Mouse (Mus musculus) v-Abl transformed pro-B cells (cell line): ENCODE measurements around the gene Efnb3.

ENCODE experiments used
- in situ Hi-C, 2 experiments: fragments of 400-800 bp; cut with MboI; formaldehyde crosslinking; loops; one replicate each; pipeline ENCODE4 v1.15.1; 2025; ENCODE audit not compliant: unreplicated experiment in 2 of 2

The Efnb3 gene

DNA sequence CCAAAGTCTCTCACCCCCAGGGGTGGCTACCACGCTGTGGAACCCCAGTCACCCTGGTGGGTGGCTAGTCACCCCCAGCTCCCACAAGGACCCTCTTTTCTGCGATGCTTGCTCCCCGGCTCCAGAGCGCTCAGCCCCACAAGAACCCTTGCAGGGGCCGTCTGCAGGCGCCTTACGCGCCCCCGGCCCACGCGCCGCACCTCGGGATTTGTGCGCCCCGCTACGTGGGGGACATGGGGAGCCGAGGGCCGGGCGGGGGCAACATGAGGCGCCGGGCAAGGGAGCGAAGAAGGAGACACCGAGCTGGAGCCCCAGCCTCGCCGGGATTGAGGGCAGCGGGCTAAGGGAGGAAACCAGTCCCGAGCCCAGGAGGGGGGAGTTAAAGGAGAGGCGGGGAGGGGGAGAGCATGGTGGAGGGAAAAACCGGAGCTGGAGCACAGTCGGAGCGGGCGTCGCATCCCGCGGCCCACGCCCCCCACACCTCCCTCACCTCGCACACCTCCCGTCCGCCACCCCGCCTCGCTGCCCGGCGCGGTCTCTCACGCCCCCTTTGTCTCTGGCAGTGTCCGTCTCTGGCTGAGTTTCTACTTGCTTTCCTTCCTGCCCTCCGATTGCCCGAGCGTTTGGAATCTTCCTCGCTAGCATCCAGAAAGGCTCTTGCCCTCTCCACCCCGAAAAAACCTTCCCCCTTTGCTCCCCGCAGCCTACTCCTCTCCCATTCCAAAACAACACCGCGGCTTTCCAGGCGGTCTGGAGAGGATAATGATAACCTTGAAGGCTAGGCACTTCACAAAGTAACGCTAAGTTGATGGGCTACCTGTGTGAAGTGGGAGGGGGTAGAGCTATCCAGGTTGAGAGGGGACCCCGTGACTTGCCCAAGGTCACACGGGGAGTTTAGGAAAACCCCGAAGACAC, at the start of gene Efnb3:
TSS of gene Efnb3 (minus strand) at position 355 of the 915 bp plus-strand sequence.
- in situ Hi-C loops = no loop called here

DNA sequence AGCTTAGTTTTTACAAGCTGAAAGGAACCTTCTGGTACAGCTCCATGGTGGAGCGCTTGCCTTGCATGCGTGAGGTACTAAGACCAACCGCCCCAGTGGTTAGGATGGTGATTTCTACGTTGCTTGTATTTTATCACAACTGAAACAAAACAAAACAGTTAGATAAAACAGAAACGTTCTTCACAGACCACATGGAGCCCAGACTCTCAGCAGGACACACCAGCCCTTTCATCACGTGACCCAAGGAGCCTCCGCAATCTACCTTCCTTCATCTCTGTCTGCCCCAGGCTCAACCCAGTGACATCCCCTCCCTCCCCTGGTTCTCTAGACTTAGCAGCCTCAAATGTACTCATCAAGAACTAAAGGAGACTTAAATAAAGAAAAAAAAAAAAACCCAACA, 49.4 kb upstream of the Efnb3 start:
- in situ Hi-C loops = no loop called here

DNA sequence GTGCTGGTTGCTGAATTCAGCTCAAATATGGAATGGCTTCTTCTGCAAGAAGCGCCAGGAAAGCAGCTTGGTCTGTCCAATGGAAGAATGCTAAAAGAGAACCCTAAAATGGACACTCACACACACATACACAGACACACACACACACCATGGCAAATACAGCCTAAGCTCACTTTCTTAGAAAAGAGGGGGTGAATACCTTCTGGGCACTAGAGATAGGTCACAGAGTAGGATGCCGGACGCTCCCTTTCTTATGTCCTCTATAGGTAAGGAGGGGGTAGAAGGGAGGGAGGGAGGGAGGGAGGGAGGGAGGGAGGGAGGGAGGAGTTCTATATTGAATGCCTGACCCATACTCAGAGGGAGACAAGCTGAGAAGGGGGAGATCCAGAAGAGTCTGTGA, 48.5 kb upstream of the Efnb3 start:
- in situ Hi-C loops = no loop called here

DNA sequence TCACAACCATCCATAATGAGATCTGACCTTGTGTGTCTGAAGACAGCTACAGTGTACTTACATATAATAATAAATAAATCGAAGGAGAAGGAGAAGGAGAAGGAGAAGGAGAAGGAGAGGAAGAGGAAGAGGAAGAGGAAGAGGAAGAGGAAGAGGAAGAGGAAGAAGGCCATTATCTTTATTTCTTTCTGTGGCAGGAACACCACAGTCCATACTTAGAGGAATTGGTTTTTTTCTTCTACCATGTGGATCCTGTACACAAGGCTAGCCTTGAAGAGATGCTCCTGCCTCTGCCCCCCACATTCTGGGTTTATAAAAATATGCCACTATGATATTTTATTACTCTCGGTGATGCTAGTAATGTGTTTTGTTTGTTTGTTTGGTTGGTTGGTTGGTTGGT, 46.8 kb upstream of the Efnb3 start:
- in situ Hi-C loops = no loop called here

DNA sequence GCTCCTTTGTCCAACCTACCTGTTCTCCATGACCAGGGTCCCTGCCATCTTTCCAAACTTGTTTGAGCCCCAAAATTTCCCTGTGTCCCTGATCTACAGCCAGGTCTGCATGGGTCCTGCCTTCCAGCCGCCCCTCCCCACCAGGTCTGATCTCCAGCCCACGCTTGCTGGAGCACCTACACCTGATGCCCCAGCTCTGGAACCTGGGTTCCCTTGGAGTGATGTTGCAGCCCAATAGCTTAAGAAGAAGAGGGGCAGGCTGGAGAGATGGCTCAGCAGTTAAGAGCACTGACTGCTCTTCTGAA, 46.4 kb upstream of the Efnb3 start:
- in situ Hi-C loops = no loop called here

DNA sequence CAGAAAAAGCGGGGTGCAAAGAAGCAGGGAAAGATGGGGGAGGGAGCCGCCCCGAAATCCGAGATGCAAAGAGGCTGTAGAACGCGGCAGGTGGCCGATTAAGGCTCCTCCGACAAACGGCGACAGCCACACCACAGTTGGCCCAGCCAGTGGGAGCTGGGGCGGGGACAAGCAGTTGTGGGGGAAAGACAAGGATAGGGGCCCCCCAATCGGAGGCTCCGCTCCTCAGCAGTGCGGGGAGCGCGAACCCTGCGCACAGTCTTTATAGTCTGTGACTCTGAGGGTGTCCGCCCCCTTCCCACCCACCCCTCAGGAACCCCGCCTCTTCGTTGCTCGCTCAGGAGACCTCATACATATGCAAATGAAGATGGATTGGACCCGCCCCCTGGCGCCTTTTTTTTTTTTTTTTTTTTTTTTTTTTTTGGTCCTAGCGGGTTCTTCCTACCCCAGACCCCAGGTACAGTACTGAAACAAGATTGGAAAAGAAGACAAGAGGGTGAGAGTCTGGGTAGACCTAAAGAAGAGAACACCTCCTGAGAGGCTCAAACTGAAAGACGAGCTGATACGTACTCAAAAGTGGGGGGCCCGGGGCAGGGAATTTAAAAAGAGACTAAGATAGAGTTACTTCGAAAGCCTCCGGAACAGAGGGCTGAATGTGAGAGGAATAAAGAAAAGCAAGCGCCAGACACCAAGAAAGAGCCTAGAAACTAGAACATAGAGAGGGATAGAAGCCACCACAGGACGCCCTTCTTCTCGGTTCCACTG, 45.9 kb upstream of the Efnb3 start, which contains the start of gene Atp1b2:
TSS of gene Atp1b2 (minus strand) at position 217 of the 765 bp plus-strand sequence.
- in situ Hi-C loops = no loop called here

DNA sequence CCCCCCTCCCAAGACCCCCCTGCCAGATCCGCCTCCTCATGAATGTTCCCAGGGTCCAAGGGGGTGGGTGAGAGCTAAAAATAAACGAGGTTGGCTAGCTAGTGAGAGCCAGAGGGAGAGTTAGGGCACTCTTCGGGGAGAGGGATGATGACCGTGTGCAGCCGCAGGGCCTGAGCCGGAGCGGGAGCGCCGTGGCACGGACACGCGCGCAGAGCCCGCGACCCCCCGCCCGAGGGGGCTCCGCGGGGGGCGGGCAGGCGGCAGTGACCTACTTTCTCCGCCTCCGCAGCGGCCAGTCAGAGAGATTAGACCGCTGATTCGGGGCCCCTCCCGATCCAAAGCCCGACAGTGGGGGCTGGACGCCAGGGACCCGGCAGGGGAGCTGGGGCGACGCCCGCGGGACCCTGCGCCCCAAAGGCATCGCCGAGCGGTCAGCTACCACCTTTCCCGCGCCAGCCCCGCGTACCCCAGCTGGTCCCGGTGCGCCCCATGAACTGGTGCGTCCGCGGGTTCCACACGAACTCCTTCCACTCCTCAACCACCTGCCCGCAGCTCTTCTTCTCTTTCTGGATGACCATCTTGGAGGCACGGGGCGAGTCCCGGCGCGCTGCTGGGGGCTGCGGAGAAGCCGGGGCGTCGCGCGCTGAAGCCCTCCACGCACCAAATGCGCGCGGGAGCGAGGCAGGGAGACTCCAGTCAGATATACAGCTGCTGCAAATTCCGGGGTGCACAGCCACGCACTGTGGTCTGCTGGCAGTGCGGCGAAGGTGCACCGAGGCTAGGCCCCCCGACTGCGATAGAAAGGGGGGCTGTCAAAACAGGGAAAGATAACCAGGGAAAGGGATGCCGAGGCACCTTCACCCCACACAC, 45.0 kb upstream of the Efnb3 start:
- in situ Hi-C loops = no loop called here

DNA sequence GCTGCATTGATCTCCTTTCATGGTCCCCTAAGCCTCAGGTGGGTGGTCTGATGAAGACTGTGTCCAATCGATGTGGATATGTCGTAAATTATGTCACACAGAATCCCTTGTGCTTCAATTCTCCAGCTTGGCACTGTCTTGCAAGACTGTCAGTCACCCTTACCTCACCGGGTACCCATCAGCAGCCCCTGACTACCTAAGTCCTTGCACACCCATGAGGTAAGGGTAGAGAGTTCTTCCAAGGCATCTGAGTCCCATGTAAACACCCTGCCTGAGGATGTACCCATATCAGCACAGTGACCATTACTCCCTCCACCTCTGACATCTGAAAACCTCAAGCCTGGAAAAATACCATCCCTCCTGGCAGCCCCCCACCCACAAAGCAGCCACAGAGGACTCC, 44.3 kb upstream of the Efnb3 start:
- in situ Hi-C loops = no loop called here

DNA sequence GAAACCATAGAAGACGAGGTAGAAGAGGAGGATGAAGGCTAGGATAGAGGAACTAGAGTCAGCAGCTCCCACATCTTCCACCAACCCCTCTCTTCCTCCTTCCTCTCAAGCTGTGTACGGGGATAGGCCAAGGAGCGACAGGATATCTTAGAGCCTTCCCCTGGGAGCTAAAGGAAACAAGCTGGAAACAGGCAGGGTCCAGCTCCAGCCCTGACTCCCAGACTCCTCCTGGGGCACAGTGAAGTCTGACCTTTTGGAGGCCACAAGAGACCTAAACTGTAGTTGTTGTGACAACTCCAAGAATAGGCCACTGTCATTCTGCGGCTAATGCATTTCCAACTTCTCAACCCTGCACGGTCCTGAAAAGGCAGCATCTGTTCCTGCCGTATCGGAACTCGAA, 43.5 kb upstream of the Efnb3 start:
- in situ Hi-C loops = no loop called here

DNA sequence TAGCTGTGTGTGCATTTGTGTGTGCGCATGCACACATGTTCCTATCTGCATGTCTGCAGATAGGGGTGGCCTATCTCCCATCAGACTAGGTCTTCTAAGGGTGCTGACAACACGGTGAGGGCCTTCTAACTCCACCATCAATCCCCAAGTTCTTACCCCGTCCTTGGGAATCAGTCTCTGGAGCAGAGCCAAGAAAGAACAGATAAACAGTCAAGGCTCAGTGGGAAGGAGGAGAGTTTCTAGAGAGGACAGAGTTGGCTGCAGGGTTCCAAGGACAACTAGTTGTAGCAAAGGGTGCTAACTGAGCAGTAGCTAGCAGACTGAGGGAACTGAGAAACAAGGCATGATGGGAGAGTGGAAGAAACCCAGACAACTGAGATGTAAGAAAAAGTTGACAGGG, 41.8 kb upstream of the Efnb3 start:
- in situ Hi-C loops = no loop called here

DNA sequence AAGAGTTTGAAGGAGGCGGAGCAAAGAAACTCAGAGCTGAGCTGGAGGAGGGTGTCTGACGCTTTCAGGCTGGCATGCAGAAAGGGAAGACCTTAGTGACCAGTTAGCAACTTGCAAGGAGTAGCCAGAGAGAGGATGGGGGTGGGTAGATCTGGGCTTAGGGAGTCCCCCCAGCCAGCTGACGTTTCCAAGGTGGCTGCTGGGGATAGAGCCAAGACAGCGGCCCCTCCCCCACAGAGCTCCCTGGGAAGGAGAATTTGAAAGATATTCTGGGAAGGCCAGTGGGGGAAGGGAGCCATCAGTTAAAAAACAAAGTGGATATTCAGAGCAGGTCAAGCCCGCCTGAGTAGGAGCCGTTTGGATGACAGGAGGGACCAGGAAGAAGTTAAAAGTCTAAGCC, 40.1 kb upstream of the Efnb3 start:
- in situ Hi-C loops = no loop called here

DNA sequence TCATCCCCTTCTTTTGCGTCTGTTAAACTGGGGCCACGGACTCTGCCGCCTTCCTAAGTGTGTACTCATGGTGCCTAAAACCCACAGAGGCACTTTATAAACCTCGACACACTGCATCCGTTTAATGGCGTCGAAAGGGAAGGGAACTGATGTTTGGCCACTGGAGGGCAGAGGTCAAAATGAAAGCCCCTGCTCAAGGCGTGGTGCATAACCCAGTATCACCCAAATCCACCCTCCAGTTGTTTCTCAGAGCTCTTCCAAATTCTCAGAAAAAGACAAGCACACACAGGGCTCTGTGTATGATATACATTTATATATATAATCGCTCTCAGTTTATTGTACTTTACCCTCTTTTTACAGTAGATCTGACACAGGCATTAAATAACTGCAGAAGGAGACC, 39.4 kb upstream of the Efnb3 start:
- in situ Hi-C loops = no loop called here

DNA sequence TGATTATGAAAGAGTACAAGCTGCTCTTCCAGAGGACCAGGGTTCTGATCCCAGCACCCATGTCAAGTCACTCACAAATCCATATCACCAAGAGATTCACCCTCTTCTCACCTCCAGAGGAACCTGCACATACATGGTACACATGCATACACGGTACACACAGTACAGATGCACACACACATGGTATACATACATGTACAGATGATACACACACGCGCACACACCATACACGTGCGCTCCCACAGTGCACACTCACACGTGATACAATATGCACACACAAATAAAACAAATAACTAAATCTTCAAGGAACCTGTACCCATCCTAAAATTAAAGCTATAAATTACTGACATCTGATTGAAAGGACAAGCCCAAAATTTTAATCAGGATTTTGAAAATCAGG, 34.8 kb upstream of the Efnb3 start:
- in situ Hi-C loops = no loop called here

DNA sequence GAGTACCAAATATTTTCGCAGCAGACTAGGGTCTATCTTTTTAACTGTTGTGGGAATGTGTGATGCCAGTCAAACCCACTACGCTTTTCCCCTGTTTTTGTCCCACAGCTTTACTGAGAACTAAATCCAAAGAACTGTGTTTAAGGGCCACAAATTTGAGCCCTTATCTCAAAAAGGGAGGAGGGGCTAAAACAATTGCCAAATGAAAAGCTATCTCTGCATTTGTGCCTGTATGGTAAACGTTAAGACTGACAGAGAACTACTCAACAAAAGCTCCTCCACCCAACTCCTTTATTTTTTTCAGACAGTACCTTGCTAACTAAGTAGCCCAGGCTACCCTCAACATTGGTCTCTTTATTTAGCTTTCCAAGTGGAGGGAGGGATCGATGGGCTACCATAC, 32.8 kb upstream of the Efnb3 start:
- in situ Hi-C loops = no loop called here

DNA sequence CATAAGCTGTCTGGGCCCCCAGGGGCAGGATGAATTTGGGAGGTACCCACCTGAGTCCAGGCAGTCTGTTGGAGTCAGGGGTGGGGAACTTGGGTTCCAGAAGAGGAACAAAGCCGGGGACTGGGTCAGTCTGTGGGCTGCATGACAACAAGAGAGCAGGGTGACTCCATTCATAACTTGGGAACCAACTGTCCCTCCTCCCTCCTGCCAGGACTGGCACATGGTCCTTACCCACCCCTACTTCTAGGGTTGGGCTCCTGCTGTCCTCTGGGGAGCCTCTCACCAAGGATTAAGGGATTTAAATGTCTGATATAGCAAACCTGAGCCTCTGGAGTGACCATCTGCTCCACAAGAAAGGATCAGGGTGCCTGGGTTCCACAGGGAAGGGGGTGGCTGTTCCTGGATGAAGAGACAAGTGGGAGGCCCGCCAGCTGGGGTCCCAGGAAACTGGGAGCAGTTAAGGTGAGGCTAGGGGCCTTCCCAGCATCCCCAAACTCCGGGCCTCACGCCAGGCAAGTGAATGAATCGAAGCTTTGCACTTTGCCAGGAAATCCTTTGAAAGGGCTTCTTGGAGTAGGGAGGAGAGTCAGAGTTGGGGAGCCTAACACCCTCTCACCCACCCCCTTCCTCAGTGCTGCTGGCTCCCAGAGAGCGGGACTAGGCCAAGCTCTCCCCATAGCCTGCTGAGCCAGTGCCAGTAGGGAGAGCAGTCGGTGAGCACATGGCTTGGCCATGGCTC, 32.1 kb upstream of the Efnb3 start:
- in situ Hi-C loops = no loop called here

DNA sequence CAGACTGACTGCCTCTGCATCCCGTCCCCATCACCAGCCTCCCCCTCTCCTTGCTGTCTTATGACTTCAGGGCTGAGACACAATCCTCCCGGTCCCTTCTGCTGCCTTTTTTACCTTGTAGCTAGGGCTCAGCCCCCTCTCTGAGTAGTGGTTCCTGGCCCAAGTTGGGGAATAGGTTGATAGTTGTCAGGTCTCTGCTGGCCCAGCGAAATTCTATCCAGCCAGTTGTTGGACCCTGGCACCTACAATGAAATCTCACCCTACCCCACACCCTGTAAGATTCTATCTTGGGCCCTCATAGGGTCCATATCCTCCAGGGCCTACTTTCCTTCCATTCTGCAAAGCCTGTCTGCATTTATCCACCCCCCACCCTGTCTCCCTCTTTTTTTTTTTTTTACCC, 31.4 kb upstream of the Efnb3 start:
- in situ Hi-C loops = no loop called here

DNA sequence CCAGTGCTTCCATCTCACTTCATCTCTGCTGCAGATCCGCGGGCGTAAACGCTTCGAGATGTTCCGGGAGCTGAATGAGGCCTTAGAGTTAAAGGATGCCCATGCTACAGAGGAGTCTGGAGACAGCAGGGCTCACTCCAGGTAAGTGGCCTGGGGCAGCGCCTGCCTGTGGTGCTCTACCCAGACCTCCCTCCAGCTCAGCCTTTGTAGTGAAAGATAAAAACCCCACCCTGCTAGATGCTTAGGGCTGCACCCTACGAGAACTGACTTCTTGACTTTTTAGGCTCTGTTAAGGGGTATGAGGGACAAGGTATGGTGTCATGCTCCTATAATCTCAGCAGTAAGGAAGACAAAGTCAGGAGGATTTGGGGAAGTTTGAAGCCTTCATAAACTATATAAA, 30.6 kb upstream of the Efnb3 start:
- in situ Hi-C loops = no loop called here

DNA sequence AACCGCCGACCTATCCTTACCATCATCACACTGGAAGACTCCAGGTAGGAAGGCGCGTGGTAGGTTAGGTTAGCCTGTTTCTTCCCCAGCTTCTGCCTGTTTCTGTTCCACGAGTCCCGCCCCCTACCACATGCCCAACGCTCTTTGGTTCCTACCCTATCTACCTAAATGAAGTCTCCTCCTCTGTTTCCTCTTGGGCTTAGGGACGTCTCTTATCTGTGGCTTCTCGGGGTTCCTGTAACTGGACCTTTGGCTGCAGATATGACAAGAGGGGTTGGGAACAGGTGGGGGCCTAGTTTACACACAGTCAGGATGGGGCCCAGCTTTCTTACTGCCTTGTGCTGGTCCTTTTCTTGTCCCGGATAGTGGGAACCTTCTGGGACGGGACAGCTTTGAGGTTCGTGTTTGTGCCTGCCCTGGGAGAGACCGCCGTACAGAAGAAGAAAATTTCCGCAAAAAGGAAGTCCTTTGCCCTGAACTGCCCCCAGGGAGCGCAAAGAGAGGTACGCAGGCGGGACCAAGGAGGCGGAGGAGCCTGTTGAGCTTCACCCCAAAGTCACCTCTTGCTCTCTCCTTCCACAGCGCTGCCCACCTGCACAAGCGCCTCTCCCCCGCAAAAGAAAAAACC, 29.3 kb upstream of the Efnb3 start:
- in situ Hi-C loops = no loop called here

DNA sequence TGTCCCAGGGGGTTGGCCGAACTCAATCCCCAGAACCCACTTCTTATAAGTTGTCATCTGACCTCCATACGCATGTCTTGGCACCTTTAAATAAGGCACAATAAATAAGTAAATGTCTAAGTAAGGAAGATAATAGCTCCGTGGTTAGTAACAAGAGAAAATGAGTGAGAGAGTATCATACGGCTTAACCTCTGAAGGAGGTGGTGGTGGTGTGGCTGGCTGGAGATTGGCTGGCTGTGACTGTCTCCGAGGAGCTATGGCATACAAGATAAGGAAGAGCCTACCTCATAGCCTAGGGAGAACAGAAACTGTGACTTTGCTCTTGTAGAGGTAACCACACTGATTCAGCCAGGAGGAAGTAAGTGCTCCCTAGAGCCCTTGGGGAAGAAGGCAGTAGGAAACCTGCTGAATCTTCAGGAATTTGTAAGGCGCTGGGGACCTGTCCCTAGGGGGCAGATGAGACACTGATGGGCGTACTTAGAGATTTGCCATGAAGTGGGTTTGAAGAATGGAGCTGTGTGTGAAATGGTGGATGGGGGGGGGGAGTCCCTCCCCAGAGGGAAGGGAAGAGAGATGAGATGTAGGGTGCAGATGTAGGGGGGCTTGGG, 25.8 kb upstream of the Efnb3 start:
- in situ Hi-C loops = no loop called here

DNA sequence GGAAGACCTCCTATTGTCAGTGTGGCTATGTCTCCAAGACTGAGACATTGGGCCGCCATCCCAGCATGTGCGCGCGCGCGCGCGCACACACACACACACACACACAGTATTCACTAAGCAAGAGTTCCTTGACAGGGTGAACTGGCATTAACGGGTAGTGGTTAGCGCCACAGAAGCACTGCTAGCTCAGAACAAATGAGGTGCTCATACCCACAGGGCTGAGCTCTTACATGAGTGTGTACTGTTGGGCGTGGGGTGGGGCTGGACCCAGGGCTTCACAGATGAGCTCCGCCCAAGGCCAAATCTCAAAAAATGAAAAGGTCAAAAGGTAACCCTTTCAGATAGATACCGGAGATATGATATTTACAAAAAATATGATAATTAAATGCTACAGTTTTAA, 24.9 kb upstream of the Efnb3 start:
- in situ Hi-C loops = no loop called here
